Mouse (Mus musculus) spleen, adult 2 months (tissue): ENCODE results near the gene Fgfr2.

Experiments
- CTCF ChIP-seq: fragments of 200-500 bp; IDR thresholded peaks from 2 replicates; pipeline ENCODE4 v1.5.1; 2011; ENCODE audit warnings: mild to moderate bottlenecking, inconsistent platforms; ENCODE audit not compliant: insufficient read depth, insufficient read length, insufficient replicate concordance; ENCODE audit errors: extremely low read depth
- POLR2A ChIP-seq: fragments of 200-500 bp; IDR thresholded peaks from 2 replicates; pipeline ENCODE4 v1.6.1; 2011; ENCODE audit warnings: low read depth, low read length, inconsistent platforms

GRCm38 (mm10) chr7:130243811-130244210 lies 2879.3 kb downstream of the Fgfr2 start:
- no peak for TF ChIP-seq CTCF
- no peak for TF ChIP-seq POLR2A
